Mouse (Mus musculus) lung, embryonic 15.5 days (tissue): ENCODE results near the gene Myf5. TPM values are rescaled to one million over a fixed set of nuclear protein-coding genes. Genes with fewer than 3 reads are reported as not detected.

ENCODE experiments used
- ATAC-seq: fragments of 200-750 bp; cut with Nextera tagmentation; 2 replicates; pipeline ENCODE4 v1.8.0; 2017; ENCODE audit warnings: moderate number of reproducible peaks, borderline replicate concordance; ENCODE audit not compliant: low FRiP score, low TSS enrichment; ENCODE audit errors: extremely low read depth
- H3K27ac ChIP-seq: fragments of 300-500 bp; sonication (generic); 2 replicates; pipeline ENCODE4 v1.5.1; 2015; ENCODE audit warnings: moderate library complexity, mild to moderate bottlenecking, inconsistent platforms
- H3K27me3 ChIP-seq: fragments of 300-500 bp; sonication (generic); 2 replicates; pipeline ENCODE4 v1.6.1; 2015; ENCODE audit warnings: inconsistent platforms
- H3K36me3 ChIP-seq: fragments of 300-500 bp; sonication (generic); 2 replicates; pipeline ENCODE4 v1.6.1; 2015; ENCODE audit warnings: inconsistent platforms
- H3K4me1 ChIP-seq: fragments of 300-500 bp; sonication (generic); 2 replicates; pipeline ENCODE4 v1.6.1; 2015; ENCODE audit warnings: inconsistent platforms
- H3K4me2 ChIP-seq: fragments of 300-500 bp; sonication (generic); 2 replicates; pipeline ENCODE4 v1.6.1; 2015; ENCODE audit warnings: inconsistent platforms, mild to moderate bottlenecking, moderate library complexity
- H3K4me3 ChIP-seq: fragments of 300-500 bp; sonication (generic); 2 replicates; pipeline ENCODE4 v1.5.1; 2015; ENCODE audit warnings: mild to moderate bottlenecking, inconsistent platforms
- H3K9ac ChIP-seq: fragments of 300-500 bp; sonication (generic); 2 replicates; pipeline ENCODE4 v1.6.1; 2015; ENCODE audit warnings: inconsistent platforms
- H3K9me3 ChIP-seq: fragments of 300-500 bp; sonication (generic); 2 replicates; pipeline ENCODE4 v1.6.1; 2016; ENCODE audit warnings: inconsistent platforms
- WGBS: fragments of 180-500 bp; shearing (Covaris S2); methylation state at CpG from one replicate; pipeline ENCODE4 v1.1.7; 2015; 5-methylcytosine and 5-hydroxymethylcytosine counted together
- polyA plus RNA-seq: library from polyadenylated mRNA; unstranded; fragments of >200 nt; fragmentation: Nextera tagmentation; extraction: Ambion mirVana; gene quantifications from 2 replicates; pipeline ENCODE4 v1.2.1, GENCODE M21; 2015

Myf5 gene
- polyA plus RNA-seq, 1 experiment from 2014 or later: 0.09 TPM

GRCm38 (mm10) chr10:107492867-107493579 is 7.1 kb upstream of the Myf5 start:
- no peaks in the 10 kb centered on the region for H3K4me1 ChIP-seq
- H3K4me2 ChIP-seq: peak overlapping the region; percentile 62
- peak; percentile 49; the same call in 1 of the 2 replicates for ATAC-seq
- H3K4me3 ChIP-seq: peak overlapping the region; percentile 32
- no peaks in the 10 kb centered on the region; the same call in 1 of the 2 replicates for H3K27me3 ChIP-seq
- no peaks in the 10 kb centered on the region for H3K36me3 ChIP-seq
- no peak overlapping the region for H3K27ac ChIP-seq
- H3K9me3 ChIP-seq: no peaks in the 10 kb centered on the region
- no peak overlapping the region for H3K9ac ChIP-seq
- 23% methylated on average over 18 of the region's 18 CpGs for WGBS

GRCm38 (mm10) chr10:107488654-107489315 is 2.9 kb upstream of the Myf5 start:
- Histone ChIP-seq H3K27ac (no peak overlapping the region), H3K9ac (no peak overlapping the region), H3K27me3 (no peaks in the 10 kb centered on the region; the same call in 1 of the 2 replicates), H3K4me3 (no peak overlapping the region), H3K36me3 (no peaks in the 10 kb centered on the region), H3K4me2 (no peak overlapping the region), H3K9me3 (no peaks in the 10 kb centered on the region), H3K4me1 (no peaks in the 10 kb centered on the region)
- ATAC-seq: no peak
- WGBS: 36% methylated on average over 12 of the region's 12 CpGs

GRCm38 (mm10) chr10:107486770-107487169 is 836 bp upstream of the Myf5 start:
- H3K4me3 ChIP-seq: no peak overlapping the region
- H3K27ac ChIP-seq: no peak overlapping the region
- H3K27me3 ChIP-seq: no peaks in the 10 kb centered on the region
- H3K4me1 ChIP-seq: no peaks in the 10 kb centered on the region
- no peaks in the 10 kb centered on the region for H3K9me3 ChIP-seq
- WGBS: 46% methylated on average over 12 of the region's 12 CpGs
- H3K4me2 ChIP-seq: no peak overlapping the region
- H3K9ac ChIP-seq: no peak overlapping the region
- no peak; the same call in 1 of the 2 replicates for ATAC-seq
- no peaks in the 10 kb centered on the region for H3K36me3 ChIP-seq

- Histone ChIP-seq H3K4me1 (no peaks in the 10 kb centered on the region), H3K4me3 (no peak overlapping the region), H3K36me3 (no peaks in the 10 kb centered on the region), H3K27me3 (no peaks in the 10 kb centered on the region), H3K4me2 (peak overlapping the region; percentile 1; the same call in 1 of the 2 replicates), H3K9me3 (no peaks in the 10 kb centered on the region), H3K27ac (no peak overlapping the region), H3K9ac (no peak overlapping the region)
- ATAC-seq: no peak
- 53% methylated on average over 10 of the region's 10 CpGs for WGBS
Measured at GRCm38 (mm10) chr10:107484050-107484449, 1.9 kb downstream of the Myf5 start.

- H3K36me3 ChIP-seq: no peaks in the 10 kb centered on the region
- 46% methylated on average over 2 of the region's 2 CpGs for WGBS
Measured at GRCm38 (mm10) chr10:107473497-107473896, 12.4 kb downstream of the Myf5 start.

GRCm38 (mm10) chr10:107471712-107472111 is 14.2 kb downstream of the Myf5 start:
- Histone ChIP-seq H3K4me1 (no peaks in the 10 kb centered on the region), H3K4me2 (no peak overlapping the region), H3K9me3 (no peaks in the 10 kb centered on the region), H3K9ac (no peak overlapping the region), H3K27me3 (no peaks in the 10 kb centered on the region), H3K36me3 (no peaks in the 10 kb centered on the region), H3K4me3 (no peak overlapping the region), H3K27ac (no peak overlapping the region)
- 81% methylated on average over 5 of the region's 5 CpGs for WGBS
- ATAC-seq: no peak

More at GRCm38 (mm10) chr10:107473497-107473896, 12.4 kb downstream of the Myf5 start:
- Histone ChIP-seq H3K4me3 (no peak overlapping the region), H3K4me1 (no peaks in the 10 kb centered on the region), H3K27me3 (no peaks in the 10 kb centered on the region), H3K9ac (no peak overlapping the region), H3K4me2 (no peak overlapping the region), H3K27ac (no peak overlapping the region), H3K9me3 (no peaks in the 10 kb centered on the region)
- ATAC-seq: no peak

GRCm38 (mm10) chr10:107467819-107468218 is 18.1 kb downstream of the Myf5 start:
- Histone ChIP-seq H3K36me3 (no peaks in the 10 kb centered on the region), H3K27ac (no peak overlapping the region), H3K4me3 (no peak overlapping the region), H3K27me3 (no peaks in the 10 kb centered on the region), H3K4me1 (no peaks in the 10 kb centered on the region), H3K4me2 (no peak overlapping the region), H3K9me3 (no peaks in the 10 kb centered on the region), H3K9ac (no peak overlapping the region)
- peak; percentile 85; the same call in 1 of the 2 replicates for ATAC-seq
- 22% methylated on average over 7 of the region's 7 CpGs for WGBS

- Histone ChIP-seq H3K27ac (no peak overlapping the region), H3K4me3 (no peak overlapping the region), H3K27me3 (no peaks in the 10 kb centered on the region), H3K9ac (no peak overlapping the region), H3K4me1 (no peaks in the 10 kb centered on the region), H3K36me3 (no peaks in the 10 kb centered on the region), H3K4me2 (no peak overlapping the region), H3K9me3 (no peaks in the 10 kb centered on the region)
- WGBS: 81% methylated on average over 5 of the region's 5 CpGs
- ATAC-seq: no peak
Measured at GRCm38 (mm10) chr10:107449496-107450330, 36.2 kb downstream of the Myf5 start.

- H3K4me2 ChIP-seq: no peak overlapping the region
- no peaks in the 10 kb centered on the region for H3K4me1 ChIP-seq
- ATAC-seq: no peak
- H3K27ac ChIP-seq: no peak overlapping the region
- H3K4me3 ChIP-seq: no peak overlapping the region
- H3K9me3 ChIP-seq: no peaks in the 10 kb centered on the region
- H3K9ac ChIP-seq: no peak overlapping the region
- H3K36me3 ChIP-seq: no peaks in the 10 kb centered on the region
- 10% methylated on average over 4 of the region's 4 CpGs for WGBS
- H3K27me3 ChIP-seq: no peaks in the 10 kb centered on the region
Measured at GRCm38 (mm10) chr10:107442781-107443180, 43.2 kb downstream of the Myf5 start.

GRCm38 (mm10) chr10:107436967-107437366 is 49.0 kb downstream of the Myf5 start:
- ATAC-seq: no peak
- 64% methylated on average over 5 of the region's 5 CpGs for WGBS
- Histone ChIP-seq H3K9ac (no peak overlapping the region), H3K27me3 (no peaks in the 10 kb centered on the region), H3K4me2 (no peak overlapping the region), H3K9me3 (no peaks in the 10 kb centered on the region), H3K4me3 (no peak overlapping the region), H3K27ac (no peak overlapping the region), H3K36me3 (no peaks in the 10 kb centered on the region), H3K4me1 (no peaks in the 10 kb centered on the region)
